Mouse (Mus musculus): ENCODE data around the gene BC034090.
A peak's percentile ranks its signal among the peaks of the same experiment; 100 is the strongest.
"Not testable (repeated sequence)": the region's sequence is repeated elsewhere in the genome, so short reads cannot be mapped to it uniquely, and the experiment has no call there.

Gene BC034090

GRCm38 (mm10) chr1:155178192-155178924 lies 65.9 kb downstream of the BC034090 start:
- DNase-seq = no peak

GRCm38 (mm10) chr1:155174424-155174823 lies 69.8 kb downstream of the BC034090 start:
- no peak for DNase-seq

- not testable (repeated sequence) for DNase-seq
These were observed 70.6 kb downstream of the BC034090 start for GRCm38 (mm10) chr1:155173644-155174016.

GRCm38 (mm10) chr1:155172895-155173643 lies 71.2 kb downstream of the BC034090 start:
- no peak for DNase-seq

- peak; percentile 67 for DNase-seq
These were observed 74.3 kb downstream of the BC034090 start for GRCm38 (mm10) chr1:155169935-155170334.

GRCm38 (mm10) chr1:155167453-155167852 lies 76.8 kb downstream of the BC034090 start:
- DNase-seq = no peak
